In the genomic region with DNA sequence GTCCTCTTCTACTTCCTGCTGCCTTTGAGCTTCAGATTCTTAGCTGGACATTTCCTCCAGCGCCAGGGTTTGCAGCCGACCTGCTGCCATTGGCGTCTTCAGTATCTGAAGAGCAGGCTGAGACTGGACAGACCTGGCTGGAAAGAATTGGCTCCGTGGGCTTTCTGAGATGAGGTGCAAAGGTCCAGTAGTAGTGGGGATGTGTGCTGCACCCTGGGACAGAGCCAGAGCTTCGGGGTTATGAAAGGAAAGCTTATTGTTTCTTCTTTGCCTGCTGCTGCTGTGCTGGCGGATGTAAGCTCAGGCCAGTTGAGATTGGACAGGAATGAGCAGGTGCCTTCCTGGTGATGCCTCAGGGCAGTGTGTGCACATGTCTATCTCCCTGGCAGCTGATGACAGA, we compare ENCODE assay signal across 21 mouse cellular contexts. TPM values are rescaled to one million over a fixed set of nuclear protein-coding genes. Genes with fewer than 3 reads are reported as not detected.
DNase-seq lines count a peak whose midpoint lies in the region; ATAC-seq and TF ChIP-seq lines count a peak whose summit lies in the region.
"Had no signal": no experiment of that assay in that cellular context is flagged by ENCODE, and none has a peak within 500 bp of the region (broad histone marks: within the 10 kb centered on the region; RNA-seq: fewer than 3 reads in every experiment).

No protein-coding gene starts in this region.

- ATAC-seq in hindbrain, postnatal 0 days: peak; percentile 63; the same call in 1 of the 2 replicates
- no peak for ATAC-seq in hindbrain, embryonic 13.5 days (ENCODE audit: low FRiP score)
- no peak for ATAC-seq in kidney, embryonic 14.5 days (ENCODE audit: low FRiP score, low TSS enrichment)
- 0 out of 2 replicates have a peak, but pooled peaks have one; percentile 29 for ATAC-seq in erythroblast, adult 5-6 weeks (replicated peaks; ENCODE audit: low FRiP score, poor library complexity, severe bottlenecking)
- ATAC-seq: CD4-positive, CD25-positive, alpha-beta regulatory T cell, adult 4 months; forebrain, embryonic 15.5 days; intestine, embryonic 16.5 days; lung, postnatal 0 days had no signal

- DNase-seq in hindbrain, postnatal 0 days (ENCODE audit: low spot score): no peak
- DNase-seq in kidney, adult 9 months: peak; percentile 82
- DNase-seq in kidney, postnatal 25 days: peak; percentile 65 to 89
- DNase-seq in frontal cortex, postnatal 36 days (ENCODE audit: low spot score in 2 of 2): no peak
- DNase-seq: cerebellum, adult 8-10 months; lung, adult 18-20 months; midbrain, embryonic 14.5 days; retina, postnatal 1 day; right cerebral cortex, postnatal 25 days; thymus, adult 18-20 months; thymus, postnatal 36 days had no signal

- no peak for TF ChIP-seq CTCF in hindbrain, postnatal 0 days (IDR thresholded peaks at IDR 0.05; ENCODE audit: low read depth)

- peak overlapping the region; percentile 1; the same call in 1 of the 2 replicates for H3K27ac ChIP-seq in hindbrain, postnatal 0 days
- H3K27ac ChIP-seq in hindbrain, embryonic 13.5 days: no peak overlapping the region
- H3K27ac ChIP-seq in kidney, embryonic 14.5 days (ENCODE audit: low read depth, low read length): no peak overlapping the region
- H3K27ac ChIP-seq: forebrain, embryonic 15.5 days; macrophage; neural tube, embryonic 15.5 days had no signal

- no peaks in the 10 kb centered on the region for H3K27me3 ChIP-seq in hindbrain, postnatal 0 days (ENCODE audit: insufficient read depth, low read length)
- H3K27me3 ChIP-seq in hindbrain, embryonic 13.5 days: no peaks in the 10 kb centered on the region
- no peaks in the 10 kb centered on the region for H3K27me3 ChIP-seq in kidney, embryonic 14.5 days (ENCODE audit: control insufficient read depth, insufficient read depth, low read length)
- H3K27me3 ChIP-seq: forebrain, embryonic 15.5 days; neural tube, embryonic 15.5 days had no signal

- peaks cover 23% of the 10 kb centered on the region; the same call in 1 of the 2 replicates for H3K36me3 ChIP-seq in hindbrain, postnatal 0 days (ENCODE audit: insufficient read depth, low read length)
- H3K36me3 ChIP-seq in hindbrain, embryonic 13.5 days: peaks cover 66% of the 10 kb centered on the region
- H3K36me3 ChIP-seq in kidney, embryonic 14.5 days (ENCODE audit: control insufficient read depth, insufficient read depth, low read length): peaks cover 79% of the 10 kb centered on the region

- no peak overlapping the region for H3K4me3 ChIP-seq in hindbrain, postnatal 0 days (ENCODE audit: low read length)
- no peak overlapping the region for H3K4me3 ChIP-seq in hindbrain, embryonic 13.5 days
- no peak overlapping the region for H3K4me3 ChIP-seq in kidney, embryonic 14.5 days (ENCODE audit: low read length)
- H3K4me3 ChIP-seq: forebrain, embryonic 15.5 days; neural tube, embryonic 15.5 days had no signal

- H3K9me3 ChIP-seq in hindbrain, postnatal 0 days (ENCODE audit: low read length): no peaks in the 10 kb centered on the region
- H3K9me3 ChIP-seq in hindbrain, embryonic 13.5 days: no peaks in the 10 kb centered on the region
- no peaks in the 10 kb centered on the region for H3K9me3 ChIP-seq in kidney, embryonic 14.5 days (ENCODE audit: control insufficient read depth, low read length)
- H3K9me3 ChIP-seq: forebrain, embryonic 15.5 days; neural tube, embryonic 15.5 days had no signal

- H3K9ac ChIP-seq in hindbrain, postnatal 0 days (replicated peaks; ENCODE audit: low read length): no peak overlapping the region
- no peak overlapping the region for H3K9ac ChIP-seq in hindbrain, embryonic 13.5 days
- H3K9ac ChIP-seq in kidney, embryonic 14.5 days (ENCODE audit: low read depth, low read length): no peak overlapping the region
- H3K9ac ChIP-seq: forebrain, embryonic 15.5 days; neural tube, embryonic 15.5 days had no signal

- H3K4me2 ChIP-seq in hindbrain, postnatal 0 days (ENCODE audit: low read depth, low read length): no peak overlapping the region
- no peak overlapping the region for H3K4me2 ChIP-seq in hindbrain, embryonic 13.5 days
- no peak overlapping the region for H3K4me2 ChIP-seq in kidney, embryonic 14.5 days (replicated peaks; ENCODE audit: low read depth, low read length)
- H3K4me2 ChIP-seq: forebrain, embryonic 15.5 days; liver, embryonic 11.5 days; neural tube, embryonic 15.5 days had no signal

- 77% methylated on average over 6 of the region's 6 CpGs for WGBS in hindbrain, postnatal 0 days
- WGBS in hindbrain, embryonic 13.5 days: 84% methylated on average over 6 of the region's 6 CpGs
- 91% methylated on average over 6 of the region's 6 CpGs for WGBS in kidney, embryonic 14.5 days

- H3K4me1 ChIP-seq in hindbrain, postnatal 0 days (ENCODE audit: insufficient read depth, low read length): no peaks in the 10 kb centered on the region
- no peaks in the 10 kb centered on the region; the same call in 1 of the 2 replicates for H3K4me1 ChIP-seq in hindbrain, embryonic 13.5 days (replicated peaks)
- no peaks in the 10 kb centered on the region for H3K4me1 ChIP-seq in kidney, embryonic 14.5 days (ENCODE audit: control insufficient read depth, insufficient read depth, low read length)
- H3K4me1 ChIP-seq: forebrain, embryonic 15.5 days; neural tube, embryonic 15.5 days had no signal

RNA-seq across cellular contexts. Expression of a gene that starts 28.9 kb away (rescaled TPM):
- 18.8 and 23.5 TPM in 2 replicates for total RNA-seq in hindbrain, postnatal 0 days (2014; rRNA removed)
- polyA plus RNA-seq in hindbrain, postnatal 0 days (2015; fragmentation: Nextera tagmentation; extraction: Ambion mirVana): 31.4 and 32.8 TPM in 2 replicates
- polyA plus RNA-seq in hindbrain, embryonic 13.5 days (2015; fragmentation: Nextera tagmentation; extraction: Ambion mirVana): 53.5 and 54.4 TPM in 2 replicates
- 43.1 and 89.4 TPM in 2 replicates for polyA plus RNA-seq in kidney, embryonic 14.5 days (2014; fragmentation: Nextera tagmentation; extraction: Ambion mirVana)
- 43.5 and 61.5 TPM in 2 replicates for total RNA-seq in erythroblast, adult 5-6 weeks (2015; ENCODE audit: low replicate concordance)
- total RNA-seq in erythroblast, adult 5-6 weeks (2017; ENCODE audit: low replicate concordance): 71.8 and 77.1 TPM in 2 replicates

Comparison
In these comparisons a context has a peak if more than half of its experiments do, and no peak if none do; other contexts are left out.
1. ATAC-seq: peak in hindbrain, postnatal 0 days (single experiment) and erythroblast, adult 5-6 weeks (single experiment); none in hindbrain, embryonic 13.5 days (single experiment) and kidney, embryonic 14.5 days (single experiment).
2. DNase-seq: peak in kidney, adult 9 months (single experiment) and kidney, postnatal 25 days (2 of 2); none in hindbrain, postnatal 0 days (single experiment) and frontal cortex, postnatal 36 days (0 of 2).